Mouse (Mus musculus) Patski (cell line): ENCODE measurements at regions not wholly inside any gene's neighbourhood (a gene's known extent, or its start where the extent isn't known, plus 50 kb on each side); places are given as distances from the start of the nearest gene placed in this dataset.

Experiments used
- ATAC-seq: fragments of 100-300 bp; one replicate; pipeline ENCODE4 v1.8.0; 2021
- CTCF ChIA-PET: fragments of 350-600 bp; sonication (Branson Sonifier 250); formaldehyde crosslinking; loops from one replicate; lab custom pipeline; 2022; ENCODE audit warnings: inconsistent platforms; lab: Charles Lee
- POLR2A ChIA-PET: fragments of 350-600 bp; sonication (Branson Sonifier 250); formaldehyde crosslinking; loops from one replicate; lab custom pipeline; 2022; ENCODE audit warnings: antibody characterized with exemption, inconsistent platforms; lab: Charles Lee
- DNase-seq: peaks from one replicate; pipeline ENCODE4 v3.0.0-alpha.2; 2011; ENCODE audit warnings: low read depth, low spot score
- H3K27me3 ChIP-seq: fragments of 371-371 bp; one replicate; pipeline ENCODE4 v1.5.1; 2021
- CTCF ChIP-seq: fragments of 100-300 bp; IDR thresholded peaks from one replicate; pipeline ENCODE4 v1.5.1; 2021
- in situ Hi-C: fragments of 300-500 bp; cut with MboI; formaldehyde crosslinking; loops from 3 replicates; pipeline ENCODE4 v1.11.1; 2018; ENCODE audit warnings: low pct_unique_long_range_greater_than_20kb, mixed read lengths

DNA sequence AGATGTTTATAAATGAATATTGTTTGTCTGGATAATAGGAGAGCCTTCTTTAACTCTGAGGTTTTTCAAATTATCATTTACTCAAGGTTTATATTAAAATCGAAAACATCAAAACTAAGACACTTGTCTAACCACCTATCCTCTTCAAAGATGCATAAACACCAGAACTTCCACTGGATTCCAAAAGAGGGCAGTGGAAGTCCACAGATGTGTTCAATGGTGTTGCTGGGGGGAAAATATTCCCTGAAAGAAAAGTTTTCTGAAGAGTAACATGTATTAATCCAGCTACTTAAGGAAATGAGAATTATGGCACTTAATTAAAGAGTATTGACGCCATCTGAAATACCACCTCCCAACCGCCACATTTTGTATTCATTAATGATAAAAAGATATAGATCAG is 586.9 kb downstream of the Kcnj2 start:
- peak; percentile 55 for TF ChIP-seq CTCF
- POLR2A ChIA-PET = no interaction called here
- DNase-seq = no peak

DNA sequence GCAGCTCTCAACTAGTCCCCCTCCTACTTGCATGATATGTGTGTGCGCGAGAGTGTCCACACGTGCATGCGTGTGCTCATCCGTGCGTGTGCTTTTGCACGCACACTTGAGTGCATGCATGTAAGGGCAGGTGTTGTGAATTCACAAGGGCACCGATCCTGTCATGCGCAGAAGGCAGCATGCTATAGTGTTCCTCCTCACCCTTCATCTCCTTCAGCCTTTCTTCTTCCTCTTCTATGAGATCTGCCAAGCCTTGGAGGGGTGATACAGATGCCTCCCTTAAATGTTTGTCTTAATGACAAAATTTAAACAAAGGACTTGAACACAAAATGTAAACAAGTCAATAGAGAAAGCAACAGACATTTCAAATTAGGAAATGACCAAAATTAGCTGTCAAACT is 591.8 kb downstream of the Kcnj2 start:
- ChIA-PET CTCF (no interaction called here), POLR2A (no interaction called here)
- H3K27me3 ChIP-seq = peaks cover 12% of the 10 kb centered on the region
- no peak for TF ChIP-seq CTCF
- in situ Hi-C loops = loop anchor here (10.0 kb wide), 1 partner anchor 1117 kb away; no protein-coding TSS in a partner anchor
- no peak for ATAC-seq
- no peak for DNase-seq

More for the DNA sequence above, 586.9 kb downstream of the Kcnj2 start:
- no peak for ATAC-seq
- CTCF ChIA-PET = interaction anchor here (1.1 kb wide), 1 partner anchor 1512 kb away, joined by 7 read pairs; no protein-coding TSS in a partner anchor
- peaks cover 20% of the 10 kb centered on the region for H3K27me3 ChIP-seq
- in situ Hi-C loops = loop anchor here (5.0 to 10.0 kb wide), 2 partner anchors 1122 to 1514 kb away; no protein-coding TSS in a partner anchor

DNA sequence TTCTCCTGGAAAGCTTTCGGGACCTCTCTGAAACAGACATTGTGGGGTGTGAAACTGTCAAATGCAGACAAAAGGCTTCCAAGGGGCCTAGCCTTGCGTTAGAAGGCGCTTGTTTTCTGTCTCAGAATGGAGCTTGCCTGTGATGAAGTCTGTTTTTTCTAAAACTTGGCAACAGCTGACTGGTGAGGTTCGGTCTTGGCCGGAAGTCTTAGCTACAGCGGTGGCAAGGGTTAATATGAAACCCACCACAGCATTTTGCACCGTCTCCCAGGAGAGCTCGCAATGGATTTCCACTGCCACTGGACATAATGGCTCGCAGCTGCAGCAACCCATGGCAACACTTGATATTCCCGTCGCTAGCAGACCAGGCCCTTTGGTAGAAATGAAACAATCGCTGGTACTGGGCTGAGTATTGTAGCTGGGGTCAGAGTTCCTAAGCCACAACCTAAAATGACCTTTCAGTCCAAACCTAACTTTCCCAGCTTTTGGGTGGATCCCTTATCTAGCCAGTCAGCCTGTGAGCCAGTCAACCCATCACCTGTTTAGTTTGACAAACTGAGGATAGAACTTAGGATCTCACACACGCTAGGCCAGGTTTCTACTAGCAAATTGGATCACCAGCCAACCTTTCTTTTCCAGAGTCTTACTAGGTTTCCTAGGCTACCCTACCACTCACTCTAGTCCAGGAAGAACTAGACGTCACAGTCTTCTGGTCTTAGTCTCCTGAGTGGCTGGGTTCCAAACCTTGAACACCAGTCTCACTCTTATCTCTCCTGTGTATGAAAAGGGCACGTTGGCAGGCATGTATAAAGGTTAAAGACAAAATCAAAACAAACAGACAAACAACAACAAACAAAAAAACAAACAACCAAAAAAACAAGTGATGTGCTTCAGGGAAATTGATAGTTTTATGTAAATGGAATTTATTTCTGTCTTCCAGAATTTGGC is 592.7 kb downstream of the Kcnj2 start:
- ATAC-seq (no peak), DNase-seq (no peak)
- TF ChIP-seq CTCF = no peak
- in situ Hi-C loops = loop anchor here (10.0 kb wide), 1 partner anchor 1116 kb away; no protein-coding TSS in a partner anchor
- POLR2A ChIA-PET = no interaction called here
- peaks cover 7% of the 10 kb centered on the region for H3K27me3 ChIP-seq
- CTCF ChIA-PET = no interaction called here

DNA sequence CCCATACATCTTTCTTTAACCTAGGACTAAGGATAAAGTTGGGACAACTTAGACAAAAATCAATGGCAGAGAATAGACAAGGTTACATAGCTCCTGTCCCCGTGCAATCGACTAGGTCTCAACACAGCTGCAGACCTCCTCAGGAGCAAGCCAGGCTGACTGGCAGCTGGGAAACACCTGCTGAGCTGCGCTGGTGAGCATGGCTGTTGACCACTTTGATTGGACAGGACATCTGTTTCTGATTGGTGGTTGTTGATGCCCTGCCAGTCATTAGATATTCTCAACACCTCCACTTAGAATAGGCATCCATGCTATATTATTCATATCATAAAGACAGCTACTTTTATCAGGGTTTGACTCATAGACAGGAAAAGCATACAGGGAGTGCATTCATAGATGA is 597.3 kb downstream of the Kcnj2 start:
- no peak for ATAC-seq
- TF ChIP-seq CTCF = no peak
- no peak for DNase-seq
- ChIA-PET POLR2A (no interaction called here), CTCF (no interaction called here)
- in situ Hi-C loops = no loop called here
- H3K27me3 ChIP-seq = no peaks in the 10 kb centered on the region

DNA sequence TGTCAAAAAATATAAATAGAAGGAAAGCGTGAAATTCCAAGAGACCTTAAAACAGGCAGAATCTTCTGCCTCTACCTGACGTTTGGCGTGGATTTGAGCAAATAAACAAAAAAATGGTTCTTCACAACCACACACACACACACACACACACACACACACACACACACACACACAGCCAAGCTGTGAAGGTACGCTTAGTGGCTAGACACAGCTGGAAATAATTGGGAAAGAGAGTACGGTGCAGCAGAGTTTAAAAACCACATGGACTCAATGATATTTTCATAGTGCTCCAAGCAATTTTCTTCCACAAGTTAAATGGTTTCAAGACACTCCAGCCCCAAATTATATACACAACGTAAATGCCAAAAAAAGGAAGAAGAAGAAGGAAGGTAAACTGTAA is 600.4 kb downstream of the Kcnj2 start:
- in situ Hi-C loops = no loop called here
- H3K27me3 ChIP-seq = no peaks in the 10 kb centered on the region
- ATAC-seq = no peak
- ChIA-PET POLR2A (no interaction called here), CTCF (no interaction called here)
- TF ChIP-seq CTCF = no peak
- DNase-seq = no peak

DNA sequence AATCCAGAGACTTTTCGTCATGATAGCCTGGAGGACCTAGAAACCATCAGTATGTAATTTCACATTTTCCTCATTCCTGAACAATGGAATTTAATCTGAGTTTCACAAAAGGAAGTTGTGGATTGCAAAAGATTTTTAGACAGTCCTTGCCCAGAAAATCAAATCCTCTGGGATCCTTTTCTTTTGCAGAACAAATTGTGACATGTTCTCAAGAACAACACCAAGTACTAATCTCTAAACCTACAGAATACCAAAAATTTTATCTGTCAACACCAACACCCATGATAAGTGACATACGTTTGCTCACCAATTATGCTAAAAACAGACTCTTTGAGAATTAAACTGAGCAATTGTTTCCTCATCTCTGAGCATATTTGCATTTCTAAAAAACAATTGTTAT is 605.9 kb downstream of the Kcnj2 start:
- in situ Hi-C loops = no loop called here

DNA sequence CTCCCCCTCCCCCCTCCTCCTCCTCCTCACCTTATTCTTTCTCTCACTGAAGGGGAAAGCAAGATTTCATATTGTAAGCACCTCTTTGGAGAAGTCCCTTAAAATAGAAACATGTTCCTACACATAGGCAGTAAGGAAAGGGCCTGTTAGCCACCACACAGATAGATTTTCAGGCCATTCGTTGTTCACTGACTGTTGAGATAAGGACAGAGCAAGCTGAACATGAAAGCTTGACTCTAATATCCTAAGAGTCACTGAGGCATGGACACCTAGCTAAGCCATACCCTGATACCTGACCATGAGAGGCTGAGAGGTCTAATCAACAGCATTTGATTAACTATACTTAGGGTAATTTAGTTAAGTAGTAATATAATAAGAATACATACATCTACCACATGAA is 609.7 kb downstream of the Kcnj2 start:
- no peaks in the 10 kb centered on the region for H3K27me3 ChIP-seq
- TF ChIP-seq CTCF = no peak
- ChIA-PET CTCF (no interaction called here), POLR2A (no interaction called here)
- no peak for ATAC-seq
- DNase-seq = no peak
- in situ Hi-C loops = no loop called here

More for the DNA sequence above, 605.9 kb downstream of the Kcnj2 start:
- ATAC-seq (no peak), DNase-seq (no peak)
- no peaks in the 10 kb centered on the region for H3K27me3 ChIP-seq
- POLR2A ChIA-PET = no interaction called here
- no peak for TF ChIP-seq CTCF
- CTCF ChIA-PET = no interaction called here

DNA sequence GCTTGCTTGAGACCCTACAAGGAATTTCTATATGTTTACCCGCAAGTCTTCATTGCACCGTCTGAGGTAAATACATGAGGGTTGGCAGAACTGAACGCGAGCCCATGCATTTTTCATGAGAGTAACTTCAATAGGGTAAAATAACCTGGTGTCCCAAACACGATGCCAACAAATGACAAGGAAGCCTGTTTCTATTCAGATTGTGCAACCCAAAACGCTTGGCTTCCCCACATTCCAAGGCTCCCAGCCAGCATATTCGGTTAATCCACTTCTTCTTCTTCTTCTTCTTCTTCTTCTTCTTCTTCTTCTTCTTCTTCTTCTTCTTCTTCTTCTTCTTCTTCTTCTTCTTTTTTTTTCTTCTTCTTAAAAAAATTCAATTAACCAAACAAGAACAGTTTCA is 616.4 kb downstream of the Kcnj2 start:
- TF ChIP-seq CTCF = no peak
- ATAC-seq (no peak), DNase-seq (no peak)
- ChIA-PET CTCF (no interaction called here), POLR2A (no interaction called here)
- H3K27me3 ChIP-seq = peaks cover 6% of the 10 kb centered on the region
- in situ Hi-C loops = no loop called here

DNA sequence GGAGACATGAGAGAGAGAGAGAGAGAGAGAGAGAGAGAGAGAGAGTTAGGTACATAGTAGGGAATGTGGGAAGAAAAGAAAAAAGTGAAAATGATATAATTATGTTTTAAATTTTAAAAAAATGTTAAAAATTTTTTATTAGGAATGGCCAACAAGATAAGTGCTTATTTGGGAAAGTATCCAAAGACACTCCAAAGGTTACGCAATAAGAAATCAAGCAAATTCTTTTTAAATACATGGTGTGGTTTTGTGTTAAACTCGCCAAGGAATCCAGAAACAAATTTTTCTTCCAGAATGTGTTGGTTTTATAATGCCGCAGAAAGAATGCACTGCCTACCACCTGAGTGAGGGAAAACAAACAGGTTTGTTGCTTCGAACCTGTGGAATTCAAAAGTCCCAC is 617.9 kb downstream of the Kcnj2 start:
- POLR2A ChIA-PET = no interaction called here
- in situ Hi-C loops = no loop called here
- DNase-seq (no peak), ATAC-seq (no peak)
- no peak for TF ChIP-seq CTCF
- H3K27me3 ChIP-seq = peaks cover 6% of the 10 kb centered on the region
- CTCF ChIA-PET = no interaction called here

DNA sequence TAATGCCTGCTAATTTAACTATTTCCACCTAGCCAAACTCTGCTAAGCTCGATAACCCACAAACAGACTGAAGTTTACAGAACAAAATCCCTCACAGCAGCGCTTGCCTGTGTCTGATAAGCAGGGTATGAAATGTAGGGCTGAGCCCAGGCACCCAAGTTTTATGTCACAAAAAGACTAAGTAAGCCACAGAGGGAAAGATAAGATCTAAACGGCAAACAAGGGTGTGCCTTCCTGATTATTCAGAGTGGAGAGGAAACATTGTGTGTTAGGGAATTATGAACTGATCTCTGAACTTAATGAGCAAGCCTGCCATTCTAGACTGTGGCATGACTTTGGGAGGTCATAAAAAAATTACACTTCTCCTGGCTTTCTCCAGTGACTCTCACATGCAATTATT is 621.8 kb downstream of the Kcnj2 start:
- ChIA-PET CTCF (no interaction called here), POLR2A (no interaction called here)
- H3K27me3 ChIP-seq = peaks cover 10% of the 10 kb centered on the region
- no peak for TF ChIP-seq CTCF
- ATAC-seq (no peak), DNase-seq (no peak)
- in situ Hi-C loops = no loop called here

DNA sequence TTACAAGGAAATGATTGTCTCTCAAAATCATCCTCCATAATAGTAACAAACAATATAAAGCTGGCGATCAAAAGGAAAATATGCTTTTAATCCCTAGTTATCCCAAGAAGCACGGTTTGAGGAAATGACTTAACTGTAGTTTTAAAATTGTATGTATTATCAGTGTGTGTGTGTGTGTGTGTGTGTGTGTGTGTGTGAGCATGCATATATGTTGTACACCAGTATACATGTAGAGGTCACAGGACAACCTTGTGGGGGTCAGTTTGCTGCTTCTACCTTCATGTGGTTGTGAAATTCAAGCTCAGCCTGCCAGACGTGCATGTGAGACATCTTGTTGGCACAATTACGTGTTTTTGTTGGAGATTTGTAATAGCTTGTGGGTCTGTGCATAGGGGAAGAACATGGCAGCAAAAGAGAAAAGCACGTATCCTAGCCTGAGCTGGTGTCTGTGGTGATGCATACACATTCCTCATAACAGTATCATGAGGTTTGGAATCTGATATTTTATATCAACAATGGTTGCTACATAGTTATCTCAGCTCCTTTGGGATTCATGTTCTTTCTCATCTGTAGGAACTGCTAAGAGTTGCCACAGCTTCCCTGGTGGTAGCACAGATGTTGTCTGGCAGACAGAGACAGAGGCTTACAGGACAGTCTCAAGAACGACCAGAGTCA is 622.4 kb downstream of the Kcnj2 start:
- in situ Hi-C loops = no loop called here
- TF ChIP-seq CTCF = no peak
- peaks cover 10% of the 10 kb centered on the region for H3K27me3 ChIP-seq
- DNase-seq = no peak
- ATAC-seq = no peak
- CTCF ChIA-PET = no interaction called here
- POLR2A ChIA-PET = interaction anchor here (0.5 kb wide), 1 partner anchor 889 kb away, joined by 4 read pairs; no protein-coding TSS in a partner anchor
